Mouse (Mus musculus): Measurements from ENCODE around the gene Pced1b. TPM values are rescaled to one million over a fixed set of nuclear protein-coding genes. Genes with fewer than 3 reads are reported as not detected.

Pced1b gene
- polyA plus RNA-seq, 1 experiment from 2014 or later, result 8.7 TPM

DNA sequence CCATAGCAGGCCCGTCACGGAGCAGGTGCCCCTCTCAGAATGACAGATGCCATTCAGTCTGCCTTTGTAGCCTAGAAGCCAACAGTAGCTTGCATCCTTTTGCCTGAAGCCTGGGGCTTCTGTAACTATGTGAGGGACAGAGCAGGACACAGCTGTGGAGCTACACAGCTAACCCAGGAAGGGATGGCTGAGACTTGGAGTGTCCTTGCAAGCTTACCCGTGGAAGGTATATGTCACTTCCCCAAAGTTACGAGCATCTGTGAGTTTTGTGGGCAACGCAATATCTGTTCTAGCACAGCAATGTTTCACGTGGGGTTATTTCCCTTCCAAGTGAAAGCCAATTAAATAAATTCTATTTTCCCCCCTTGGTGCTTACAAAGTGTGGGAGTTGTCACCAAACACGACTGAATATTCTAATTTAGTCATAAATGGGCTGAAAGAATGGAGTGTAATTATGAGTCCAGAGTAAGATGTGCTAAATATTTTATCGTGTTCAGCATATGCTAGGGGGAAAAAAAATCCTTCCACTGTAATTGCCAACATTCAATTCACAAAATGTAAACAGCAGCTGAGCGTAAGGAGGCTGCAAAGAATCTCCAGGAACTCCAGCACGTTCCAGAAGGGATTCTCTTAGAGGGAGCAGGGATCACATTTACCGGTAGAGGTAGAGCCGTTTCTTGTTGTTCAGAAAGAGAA lies 168.0 kb downstream of the Pced1b start:
- H3K36me3 ChIP-seq (ENCODE audit: control insufficient read depth, insufficient read depth, low read length), result no peaks in the 10 kb centered on the region
- no peak overlapping the region for H3K4me2 ChIP-seq (replicated peaks; ENCODE audit: low read depth, low read length)
- H3K27me3 ChIP-seq (ENCODE audit: control insufficient read depth, insufficient read depth, low read length), result no peaks in the 10 kb centered on the region
- WGBS, result 83% methylated on average over 12 of the region's 12 CpGs
- H3K9ac ChIP-seq (ENCODE audit: low read depth, low read length), result no peak overlapping the region
- H3K9me3 ChIP-seq (ENCODE audit: control insufficient read depth, low read length), result peaks cover 3% of the 10 kb centered on the region; the same call in 1 of the 2 replicates
- no peaks in the 10 kb centered on the region for H3K4me1 ChIP-seq (ENCODE audit: control insufficient read depth, insufficient read depth, low read length)
- no peak overlapping the region for H3K27ac ChIP-seq (ENCODE audit: low read depth, low read length)
- H3K4me3 ChIP-seq (ENCODE audit: low read length), result no peak overlapping the region
- ATAC-seq (ENCODE audit: low FRiP score, low TSS enrichment), result no peak

GRCm38 (mm10) chr15:97415426-97415946 lies 168.6 kb downstream of the Pced1b start:
- Histone ChIP-seq H3K27me3 (ENCODE audit: control insufficient read depth, insufficient read depth, low read length) (no peaks in the 10 kb centered on the region), H3K4me2 (replicated peaks; ENCODE audit: low read depth, low read length) (no peak overlapping the region), H3K9me3 (ENCODE audit: control insufficient read depth, low read length) (peaks cover 3% of the 10 kb centered on the region; the same call in 1 of the 2 replicates), H3K4me1 (ENCODE audit: control insufficient read depth, insufficient read depth, low read length) (no peaks in the 10 kb centered on the region), H3K9ac (ENCODE audit: low read depth, low read length) (no peak overlapping the region), H3K27ac (ENCODE audit: low read depth, low read length) (no peak overlapping the region), H3K4me3 (ENCODE audit: low read length) (no peak overlapping the region), H3K36me3 (ENCODE audit: control insufficient read depth, insufficient read depth, low read length) (no peaks in the 10 kb centered on the region)
- WGBS, result 63% methylated on average over 2 of the region's 2 CpGs
- no peak for ATAC-seq (ENCODE audit: low FRiP score, low TSS enrichment)

GRCm38 (mm10) chr15:97420292-97420691 lies 173.4 kb downstream of the Pced1b start:
- Histone ChIP-seq H3K4me3 (ENCODE audit: low read length) (no peak overlapping the region), H3K27me3 (ENCODE audit: control insufficient read depth, insufficient read depth, low read length) (no peaks in the 10 kb centered on the region), H3K9ac (ENCODE audit: low read depth, low read length) (no peak overlapping the region), H3K9me3 (ENCODE audit: control insufficient read depth, low read length) (no peaks in the 10 kb centered on the region), H3K4me1 (ENCODE audit: control insufficient read depth, insufficient read depth, low read length) (no peaks in the 10 kb centered on the region), H3K27ac (ENCODE audit: low read depth, low read length) (no peak overlapping the region), H3K36me3 (ENCODE audit: control insufficient read depth, insufficient read depth, low read length) (no peaks in the 10 kb centered on the region), H3K4me2 (replicated peaks; ENCODE audit: low read depth, low read length) (no peak overlapping the region)
- WGBS, result 94% methylated on average over 2 of the region's 2 CpGs
- ATAC-seq (ENCODE audit: low FRiP score, low TSS enrichment), result no peak

DNA sequence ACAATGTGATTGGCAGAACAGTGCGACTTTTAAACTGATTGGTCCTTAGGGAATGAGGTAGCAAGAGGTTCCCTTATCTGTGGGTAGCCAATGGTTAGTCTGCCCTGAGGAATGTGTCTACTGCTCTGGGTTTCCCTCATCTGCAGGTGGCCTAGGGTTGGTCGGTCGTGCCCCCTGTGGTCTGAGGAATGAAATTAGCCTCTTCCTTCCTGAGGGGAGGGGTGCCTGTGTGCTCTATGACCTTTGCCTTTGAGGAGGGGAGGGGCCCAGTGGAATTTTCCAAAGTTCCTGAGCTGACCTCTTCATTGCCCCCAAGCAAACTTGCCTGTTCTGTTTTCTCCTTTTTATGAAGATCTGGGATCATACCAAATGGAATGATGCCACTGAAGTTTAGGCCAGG lies 174.6 kb downstream of the Pced1b start:
- Histone ChIP-seq H3K36me3 (ENCODE audit: control insufficient read depth, insufficient read depth, low read length) (no peaks in the 10 kb centered on the region), H3K9ac (ENCODE audit: low read depth, low read length) (no peak overlapping the region), H3K4me3 (ENCODE audit: low read length) (no peak overlapping the region), H3K27me3 (ENCODE audit: control insufficient read depth, insufficient read depth, low read length) (no peaks in the 10 kb centered on the region), H3K4me1 (ENCODE audit: control insufficient read depth, insufficient read depth, low read length) (no peaks in the 10 kb centered on the region), H3K9me3 (ENCODE audit: control insufficient read depth, low read length) (no peaks in the 10 kb centered on the region), H3K27ac (ENCODE audit: low read depth, low read length) (no peak overlapping the region), H3K4me2 (replicated peaks; ENCODE audit: low read depth, low read length) (no peak overlapping the region)
- no peak for ATAC-seq (ENCODE audit: low FRiP score, low TSS enrichment)
- WGBS, result 76% methylated on average over 3 of the region's 3 CpGs

DNA sequence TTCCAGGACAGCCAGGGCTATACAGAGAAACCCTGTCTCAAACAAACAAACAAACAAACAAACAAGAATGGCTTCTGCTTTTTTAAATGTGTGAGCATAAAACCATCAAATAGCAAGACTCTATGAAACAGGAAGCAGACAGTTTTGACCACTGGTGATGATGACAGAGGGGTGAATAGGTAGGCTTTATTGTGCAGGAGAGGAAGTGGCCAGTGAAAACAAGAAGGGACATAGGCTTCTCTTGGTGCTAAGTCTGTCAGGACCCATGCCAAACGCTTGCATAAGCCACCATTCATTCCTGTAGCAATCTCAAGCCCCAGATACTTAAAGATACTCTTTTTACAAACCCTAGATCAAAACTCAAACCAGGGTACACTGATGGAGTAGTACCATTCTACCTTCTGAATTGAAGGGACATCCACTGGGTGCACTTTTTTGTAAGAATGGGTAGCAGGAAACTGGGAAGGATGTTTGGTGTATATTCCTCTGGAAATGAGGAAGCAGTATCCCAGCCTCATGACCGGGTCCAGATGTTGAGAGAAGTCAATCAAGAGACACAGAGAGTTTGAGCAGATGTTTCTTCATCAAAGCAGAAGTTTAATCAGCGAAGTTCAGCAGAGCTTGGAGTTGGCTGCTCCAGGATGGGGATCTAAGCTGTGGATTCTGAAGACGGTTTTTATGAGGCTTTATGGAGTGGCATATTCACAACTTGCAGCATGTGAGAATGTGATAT lies 175.5 kb downstream of the Pced1b start:
- Histone ChIP-seq H3K27me3 (ENCODE audit: control insufficient read depth, insufficient read depth, low read length) (no peaks in the 10 kb centered on the region), H3K27ac (ENCODE audit: low read depth, low read length) (no peak overlapping the region), H3K4me2 (replicated peaks; ENCODE audit: low read depth, low read length) (no peak overlapping the region), H3K9me3 (ENCODE audit: control insufficient read depth, low read length) (no peaks in the 10 kb centered on the region), H3K36me3 (ENCODE audit: control insufficient read depth, insufficient read depth, low read length) (no peaks in the 10 kb centered on the region), H3K4me3 (ENCODE audit: low read length) (no peak overlapping the region), H3K9ac (ENCODE audit: low read depth, low read length) (no peak overlapping the region), H3K4me1 (ENCODE audit: control insufficient read depth, insufficient read depth, low read length) (no peaks in the 10 kb centered on the region)
- WGBS, result 77% methylated on average over 4 of the region's 4 CpGs
- ATAC-seq (ENCODE audit: low FRiP score, low TSS enrichment), result no peak

- Histone ChIP-seq H3K9ac (ENCODE audit: low read depth, low read length) (no peak overlapping the region), H3K4me1 (ENCODE audit: control insufficient read depth, insufficient read depth, low read length) (no peaks in the 10 kb centered on the region), H3K27ac (ENCODE audit: low read depth, low read length) (no peak overlapping the region), H3K4me2 (replicated peaks; ENCODE audit: low read depth, low read length) (no peak overlapping the region), H3K4me3 (ENCODE audit: low read length) (no peak overlapping the region), H3K27me3 (ENCODE audit: control insufficient read depth, insufficient read depth, low read length) (no peaks in the 10 kb centered on the region), H3K36me3 (ENCODE audit: control insufficient read depth, insufficient read depth, low read length) (no peaks in the 10 kb centered on the region), H3K9me3 (ENCODE audit: control insufficient read depth, low read length) (no peaks in the 10 kb centered on the region)
- WGBS, result 62% methylated on average over 7 of the region's 7 CpGs
- ATAC-seq (ENCODE audit: low FRiP score, low TSS enrichment), result no peak
These were observed 177.5 kb downstream of the Pced1b start for GRCm38 (mm10) chr15:97424375-97424774.

DNA sequence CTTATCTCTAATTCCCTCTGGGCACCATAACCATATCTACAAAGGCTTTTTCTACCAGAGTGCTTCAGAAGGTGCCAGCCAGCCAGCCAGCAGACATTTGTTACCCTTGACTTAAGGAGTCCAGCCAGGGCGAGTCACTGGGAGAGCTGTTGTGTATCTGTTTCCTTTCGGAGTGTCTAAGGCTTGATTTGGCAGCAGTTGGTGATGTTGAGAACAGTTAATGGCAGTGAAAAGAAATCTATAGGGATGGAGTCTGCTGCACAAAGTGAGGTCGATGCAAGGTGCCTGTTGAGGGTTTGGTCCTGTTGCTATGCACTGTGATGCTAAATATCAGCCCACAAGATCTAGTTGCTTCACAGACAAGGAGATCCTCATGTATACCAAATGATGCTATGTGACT lies 178.1 kb downstream of the Pced1b start:
- H3K9me3 ChIP-seq (ENCODE audit: control insufficient read depth, low read length), result no peaks in the 10 kb centered on the region
- H3K4me2 ChIP-seq (replicated peaks; ENCODE audit: low read depth, low read length), result no peak overlapping the region
- WGBS, result 83% methylated on average over 3 of the region's 3 CpGs
- H3K36me3 ChIP-seq (ENCODE audit: control insufficient read depth, insufficient read depth, low read length), result no peaks in the 10 kb centered on the region
- no peaks in the 10 kb centered on the region for H3K27me3 ChIP-seq (ENCODE audit: control insufficient read depth, insufficient read depth, low read length)
- no peak for ATAC-seq (ENCODE audit: low FRiP score, low TSS enrichment)
- H3K27ac ChIP-seq (ENCODE audit: low read depth, low read length), result no peak overlapping the region
- no peaks in the 10 kb centered on the region for H3K4me1 ChIP-seq (ENCODE audit: control insufficient read depth, insufficient read depth, low read length)
- H3K4me3 ChIP-seq (ENCODE audit: low read length), result no peak overlapping the region
- H3K9ac ChIP-seq (ENCODE audit: low read depth, low read length), result no peak overlapping the region

- WGBS, result 89% methylated on average over 12 of the region's 12 CpGs
- Histone ChIP-seq H3K4me1 (ENCODE audit: control insufficient read depth, insufficient read depth, low read length) (no peaks in the 10 kb centered on the region), H3K4me2 (replicated peaks; ENCODE audit: low read depth, low read length) (no peak overlapping the region), H3K9me3 (ENCODE audit: control insufficient read depth, low read length) (no peaks in the 10 kb centered on the region), H3K4me3 (ENCODE audit: low read length) (no peak overlapping the region), H3K36me3 (ENCODE audit: control insufficient read depth, insufficient read depth, low read length) (no peaks in the 10 kb centered on the region), H3K9ac (ENCODE audit: low read depth, low read length) (no peak overlapping the region), H3K27ac (ENCODE audit: low read depth, low read length) (no peak overlapping the region), H3K27me3 (ENCODE audit: control insufficient read depth, insufficient read depth, low read length) (no peaks in the 10 kb centered on the region)
- no peak for ATAC-seq (ENCODE audit: low FRiP score, low TSS enrichment)
These were observed 182.4 kb downstream of the Pced1b start for GRCm38 (mm10) chr15:97429201-97429900.

- no peaks in the 10 kb centered on the region for H3K36me3 ChIP-seq (ENCODE audit: control insufficient read depth, insufficient read depth, low read length)
- H3K4me1 ChIP-seq (ENCODE audit: control insufficient read depth, insufficient read depth, low read length), result no peaks in the 10 kb centered on the region
- no peak for ATAC-seq (ENCODE audit: low FRiP score, low TSS enrichment)
- no peak overlapping the region for H3K4me3 ChIP-seq (ENCODE audit: low read length)
- H3K27ac ChIP-seq (ENCODE audit: low read depth, low read length), result no peak overlapping the region
- 0 out of 2 replicates have a peak, but pooled peaks cover 7% of the 10 kb centered on the region for H3K9me3 ChIP-seq (ENCODE audit: control insufficient read depth, low read length)
- H3K9ac ChIP-seq (ENCODE audit: low read depth, low read length), result no peak overlapping the region
- no peaks in the 10 kb centered on the region for H3K27me3 ChIP-seq (ENCODE audit: control insufficient read depth, insufficient read depth, low read length)
- 85% methylated on average over 6 of the region's 6 CpGs for WGBS
- no peak overlapping the region for H3K4me2 ChIP-seq (replicated peaks; ENCODE audit: low read depth, low read length)
These were observed 184.6 kb downstream of the Pced1b start for GRCm38 (mm10) chr15:97431533-97431932.
